Mouse (Mus musculus): ENCODE measurements around the gene As3mt. TPM values are rescaled to one million over a fixed set of nuclear protein-coding genes. Genes with fewer than 3 reads are reported as not detected.

The As3mt gene
- polyA plus RNA-seq, 1 experiment = 2.9 TPM

DNA sequence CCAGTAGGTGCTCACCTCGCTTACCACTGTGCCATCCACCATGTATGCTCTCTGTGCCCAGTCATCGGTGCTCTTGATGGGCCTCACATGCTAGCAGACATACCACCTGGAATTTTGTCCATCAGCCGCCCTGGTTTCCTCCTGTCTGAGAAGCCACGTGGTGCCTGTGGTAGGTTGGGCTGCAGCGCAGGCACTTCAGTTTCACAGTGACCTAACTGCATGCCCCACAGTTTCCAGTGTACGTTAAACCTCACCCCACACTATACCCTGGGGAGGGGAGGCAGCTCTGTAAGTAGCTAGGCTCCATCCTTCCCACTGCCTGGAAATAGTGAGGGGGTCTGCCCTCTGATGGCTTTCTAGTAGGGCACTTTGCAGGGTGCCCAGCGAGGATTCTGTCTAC is 26.4 kb downstream of the As3mt start:
- no peaks in the 10 kb centered on the region for H3K36me3 ChIP-seq (ENCODE audit: control insufficient read depth, insufficient read depth, low read length, poor library complexity, severe bottlenecking)
- no peak for TF ChIP-seq CTCF (IDR thresholded peaks at IDR 0.05; ENCODE audit: low read depth, low read length)
- TF ChIP-seq POLR2A (IDR thresholded peaks at IDR 0.05; ENCODE audit: insufficient read depth, low read length) = no peak
- TF ChIP-seq EP300 (IDR thresholded peaks at IDR 0.05; ENCODE audit: insufficient read depth, low read depth, low read length) = no peak
- no peak overlapping the region for H3K9ac ChIP-seq (ENCODE audit: low read depth, poor library complexity, severe bottlenecking)
- H3K4me3 ChIP-seq (ENCODE audit: low read depth, low read length) = no peak overlapping the region
- no peaks in the 10 kb centered on the region for H3K9me3 ChIP-seq (replicated peaks; ENCODE audit: control insufficient read depth, insufficient read depth, low read length, poor library complexity, severe bottlenecking)
- no peak overlapping the region for H3K27ac ChIP-seq (ENCODE audit: insufficient read depth, low read length)
- H3K27me3 ChIP-seq (ENCODE audit: control insufficient read depth, insufficient read depth, low read length, poor library complexity, severe bottlenecking) = no peaks in the 10 kb centered on the region
- H3K4me1 ChIP-seq (ENCODE audit: control insufficient read depth, insufficient read depth, low read length) = no peaks in the 10 kb centered on the region

DNA sequence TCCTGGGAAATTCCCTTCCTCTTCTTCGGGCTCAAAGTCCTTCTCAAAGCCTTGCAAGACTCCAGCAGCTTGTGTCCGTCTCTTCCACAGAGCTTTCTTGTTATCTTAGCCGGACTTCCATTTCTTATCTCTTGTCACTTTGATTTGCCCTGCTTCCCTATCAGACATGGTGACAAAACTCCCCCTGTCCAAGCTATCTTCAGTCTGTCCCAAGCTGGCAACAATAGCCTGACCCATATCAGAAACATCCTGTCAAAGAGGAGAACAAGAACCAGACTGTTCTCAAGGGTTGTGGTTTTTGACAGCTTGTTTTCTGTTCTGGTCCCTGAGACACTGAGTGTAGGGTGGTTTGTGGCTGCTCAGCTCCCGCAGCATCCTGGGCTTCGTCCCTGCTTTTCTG is 28.0 kb downstream of the As3mt start:
- no peak for TF ChIP-seq POLR2A (IDR thresholded peaks at IDR 0.05; ENCODE audit: insufficient read depth, low read length)
- no peak for TF ChIP-seq EP300 (IDR thresholded peaks at IDR 0.05; ENCODE audit: insufficient read depth, low read depth, low read length)
- no peak overlapping the region for H3K4me3 ChIP-seq (ENCODE audit: low read depth, low read length)

DNA sequence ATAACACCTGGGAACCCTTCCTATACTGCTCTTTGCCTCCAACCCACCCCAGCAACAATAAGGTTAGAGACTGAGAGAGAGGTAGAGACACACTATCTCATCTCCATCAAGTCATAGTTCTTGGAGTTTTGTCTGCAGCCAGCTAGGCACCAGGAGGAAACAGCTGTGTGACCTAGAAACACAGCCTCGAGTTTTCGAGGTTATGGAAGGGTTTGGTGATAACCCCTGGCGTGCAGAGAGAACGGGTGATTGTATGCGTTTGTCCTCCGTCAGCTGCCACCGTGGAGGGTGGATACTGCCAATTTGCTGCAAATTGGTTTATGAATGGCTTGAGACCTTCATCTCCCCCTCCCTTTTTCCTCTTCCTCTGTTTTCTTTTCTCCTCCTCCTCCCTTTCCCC is 29.8 kb downstream of the As3mt start:
- no peak overlapping the region for H3K9ac ChIP-seq (ENCODE audit: low read depth, poor library complexity, severe bottlenecking)
- no peaks in the 10 kb centered on the region for H3K27me3 ChIP-seq (ENCODE audit: control insufficient read depth, insufficient read depth, low read length, poor library complexity, severe bottlenecking)
- no peaks in the 10 kb centered on the region for H3K4me1 ChIP-seq (ENCODE audit: control insufficient read depth, insufficient read depth, low read length)
- H3K36me3 ChIP-seq (ENCODE audit: control insufficient read depth, insufficient read depth, low read length, poor library complexity, severe bottlenecking) = no peaks in the 10 kb centered on the region
- H3K9me3 ChIP-seq (replicated peaks; ENCODE audit: control insufficient read depth, insufficient read depth, low read length, poor library complexity, severe bottlenecking) = no peaks in the 10 kb centered on the region
- no peak overlapping the region for H3K27ac ChIP-seq (ENCODE audit: insufficient read depth, low read length)
- no peak overlapping the region for H3K4me3 ChIP-seq (ENCODE audit: low read depth, low read length)
- TF ChIP-seq EP300 (IDR thresholded peaks at IDR 0.05; ENCODE audit: insufficient read depth, low read depth, low read length) = no peak
- TF ChIP-seq POLR2A (IDR thresholded peaks at IDR 0.05; ENCODE audit: insufficient read depth, low read length) = no peak
- TF ChIP-seq CTCF (IDR thresholded peaks at IDR 0.05; ENCODE audit: low read depth, low read length) = no peak

More for the DNA sequence above, 28.0 kb downstream of the As3mt start:
- H3K9ac ChIP-seq (ENCODE audit: low read depth, poor library complexity, severe bottlenecking) = no peak overlapping the region
- no peaks in the 10 kb centered on the region for H3K36me3 ChIP-seq (ENCODE audit: control insufficient read depth, insufficient read depth, low read length, poor library complexity, severe bottlenecking)
- H3K27me3 ChIP-seq (ENCODE audit: control insufficient read depth, insufficient read depth, low read length, poor library complexity, severe bottlenecking) = no peaks in the 10 kb centered on the region
- no peaks in the 10 kb centered on the region for H3K9me3 ChIP-seq (replicated peaks; ENCODE audit: control insufficient read depth, insufficient read depth, low read length, poor library complexity, severe bottlenecking)
- no peak overlapping the region for H3K27ac ChIP-seq (ENCODE audit: insufficient read depth, low read length)
- no peaks in the 10 kb centered on the region for H3K4me1 ChIP-seq (ENCODE audit: control insufficient read depth, insufficient read depth, low read length)

DNA sequence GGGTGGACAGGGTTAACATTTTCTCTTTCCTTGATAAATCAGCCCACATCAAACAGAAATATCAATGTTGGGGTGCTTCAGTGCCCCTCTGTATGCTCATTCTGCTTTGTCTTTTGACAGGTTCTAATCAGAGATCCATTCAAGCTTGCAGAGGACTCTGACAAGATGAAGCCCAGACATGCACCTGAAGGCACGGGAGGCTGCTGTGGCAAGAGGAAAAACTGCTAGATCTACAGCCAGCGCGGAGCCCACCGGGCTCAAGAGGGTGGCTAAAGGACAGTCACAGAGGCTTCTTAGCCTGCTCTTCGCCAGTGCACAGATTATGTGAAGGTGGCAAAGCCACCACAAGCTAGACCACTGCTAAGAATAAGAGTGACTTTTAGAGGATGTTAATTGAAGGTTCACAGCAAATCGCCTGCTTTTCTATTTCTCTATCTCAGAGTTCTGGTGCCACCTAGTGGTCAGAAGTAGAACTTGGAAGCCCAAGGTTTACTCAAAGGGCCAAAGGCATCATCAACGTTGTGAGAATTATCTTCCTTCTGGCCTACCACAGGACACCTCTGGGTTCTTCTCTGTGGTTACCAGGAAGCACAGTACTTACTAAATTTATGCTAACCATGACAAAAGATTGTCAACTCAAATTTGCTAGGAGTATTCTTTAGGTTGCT is 33.2 kb downstream of the As3mt start:
- H3K9ac ChIP-seq (ENCODE audit: low read depth, poor library complexity, severe bottlenecking) = no peak overlapping the region
- H3K27me3 ChIP-seq (ENCODE audit: control insufficient read depth, insufficient read depth, low read length, poor library complexity, severe bottlenecking) = no peaks in the 10 kb centered on the region
- TF ChIP-seq POLR2A (IDR thresholded peaks at IDR 0.05; ENCODE audit: insufficient read depth, low read length) (no peak), CTCF (IDR thresholded peaks at IDR 0.05; ENCODE audit: low read depth, low read length) (peak; percentile 28)
- H3K4me3 ChIP-seq (ENCODE audit: low read depth, low read length) = no peak overlapping the region
- H3K27ac ChIP-seq (ENCODE audit: insufficient read depth, low read length) = no peak overlapping the region
- H3K36me3 ChIP-seq (ENCODE audit: control insufficient read depth, insufficient read depth, low read length, poor library complexity, severe bottlenecking) = no peaks in the 10 kb centered on the region
- H3K9me3 ChIP-seq (replicated peaks; ENCODE audit: control insufficient read depth, insufficient read depth, low read length, poor library complexity, severe bottlenecking) = no peaks in the 10 kb centered on the region
- no peaks in the 10 kb centered on the region for H3K4me1 ChIP-seq (ENCODE audit: control insufficient read depth, insufficient read depth, low read length)

DNA sequence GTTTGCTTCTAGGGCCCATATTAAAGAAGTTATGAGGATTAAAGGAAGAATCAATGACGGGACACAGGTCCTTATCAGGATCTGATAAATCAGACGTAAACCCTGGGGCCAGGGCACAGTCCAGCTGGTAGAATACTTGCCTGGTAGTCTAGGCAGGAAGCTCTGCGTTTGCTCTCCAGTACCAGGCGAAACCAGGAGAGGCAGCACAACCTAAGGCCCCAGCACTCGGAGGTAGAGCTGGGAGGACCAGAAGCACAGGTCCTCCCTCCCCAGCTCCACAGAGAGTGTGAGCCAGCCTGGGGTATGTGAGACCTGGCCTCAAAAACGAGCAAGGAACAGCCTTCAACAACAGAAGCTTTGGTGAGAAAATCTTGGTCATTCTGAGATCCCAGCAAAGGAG is 34.3 kb downstream of the As3mt start:
- Histone ChIP-seq H3K36me3 (ENCODE audit: control insufficient read depth, insufficient read depth, low read length, poor library complexity, severe bottlenecking) (no peaks in the 10 kb centered on the region), H3K27ac (ENCODE audit: insufficient read depth, low read length) (no peak overlapping the region), H3K4me3 (ENCODE audit: low read depth, low read length) (no peak overlapping the region), H3K27me3 (ENCODE audit: control insufficient read depth, insufficient read depth, low read length, poor library complexity, severe bottlenecking) (no peaks in the 10 kb centered on the region), H3K4me1 (ENCODE audit: control insufficient read depth, insufficient read depth, low read length) (no peaks in the 10 kb centered on the region), H3K9me3 (replicated peaks; ENCODE audit: control insufficient read depth, insufficient read depth, low read length, poor library complexity, severe bottlenecking) (no peaks in the 10 kb centered on the region), H3K9ac (ENCODE audit: low read depth, poor library complexity, severe bottlenecking) (no peak overlapping the region)
- TF ChIP-seq POLR2A (IDR thresholded peaks at IDR 0.05; ENCODE audit: insufficient read depth, low read length) (no peak), CTCF (IDR thresholded peaks at IDR 0.05; ENCODE audit: low read depth, low read length) (peak; percentile 22)

DNA sequence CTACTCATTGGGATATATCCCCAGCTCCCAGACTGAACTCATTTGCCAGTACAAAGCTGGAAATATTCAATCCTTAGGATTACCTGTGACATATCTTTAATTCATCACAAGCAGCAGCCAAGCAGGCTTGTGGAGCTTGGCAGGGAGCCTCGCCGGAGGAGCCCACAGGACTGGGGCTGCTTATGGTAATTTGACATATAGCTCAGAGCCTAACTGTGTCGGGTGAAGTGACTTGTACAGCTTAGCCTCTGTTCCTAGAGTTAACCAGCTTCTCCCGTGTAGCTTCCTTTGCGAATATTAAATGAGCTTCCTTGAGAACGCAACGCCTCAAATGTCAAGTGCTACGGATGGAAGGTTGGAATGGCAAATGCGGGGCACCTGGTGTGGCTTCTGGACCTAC is 37.4 kb downstream of the As3mt start:
- H3K9ac ChIP-seq (ENCODE audit: low read depth, poor library complexity, severe bottlenecking) = no peak overlapping the region
- H3K9me3 ChIP-seq (replicated peaks; ENCODE audit: control insufficient read depth, insufficient read depth, low read length, poor library complexity, severe bottlenecking) = no peaks in the 10 kb centered on the region
- no peak for TF ChIP-seq CTCF (IDR thresholded peaks at IDR 0.05; ENCODE audit: low read depth, low read length)
- H3K27me3 ChIP-seq (ENCODE audit: control insufficient read depth, insufficient read depth, low read length, poor library complexity, severe bottlenecking) = no peaks in the 10 kb centered on the region
- no peak overlapping the region for H3K4me3 ChIP-seq (ENCODE audit: low read depth, low read length)
- H3K4me1 ChIP-seq (ENCODE audit: control insufficient read depth, insufficient read depth, low read length) = no peaks in the 10 kb centered on the region
- H3K36me3 ChIP-seq (ENCODE audit: control insufficient read depth, insufficient read depth, low read length, poor library complexity, severe bottlenecking) = no peaks in the 10 kb centered on the region
- no peak overlapping the region for H3K27ac ChIP-seq (ENCODE audit: insufficient read depth, low read length)
